Mouse (Mus musculus) right cerebral cortex, postnatal 36 days (tissue): Measurements from ENCODE around the gene Gpc6.

ENCODE experiments used
- DNase-seq, 2 experiments: peaks; one replicate each; pipeline ENCODE4 v3.0.0; 2022; ENCODE audit warnings: low spot score in 2 of 2, mixed read lengths in 1 of 2

The Gpc6 gene

DNA sequence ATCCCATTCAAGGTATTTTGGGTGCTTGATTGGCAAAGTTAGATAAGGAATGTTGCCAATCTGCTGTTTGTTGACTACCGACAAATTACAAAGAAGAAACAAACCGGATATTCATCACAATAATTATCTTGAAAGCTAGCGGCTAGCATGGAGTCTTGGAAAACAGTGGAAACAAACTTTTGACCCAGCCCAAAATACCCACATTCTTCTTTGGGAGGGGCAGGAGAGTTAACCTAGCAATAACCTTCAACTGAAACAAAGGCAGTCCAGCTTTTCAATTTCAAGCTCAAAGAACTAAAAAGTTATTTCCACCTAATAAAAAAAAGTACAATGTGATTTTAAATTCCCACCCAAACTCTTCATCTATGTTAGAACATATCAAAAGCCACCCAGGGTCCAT, 927.2 kb downstream of the Gpc6 start:
- DNase-seq: no peak

GRCm38 (mm10) chr14:117852842-117853241, 927.7 kb downstream of the Gpc6 start:
- no peak for DNase-seq

DNA sequence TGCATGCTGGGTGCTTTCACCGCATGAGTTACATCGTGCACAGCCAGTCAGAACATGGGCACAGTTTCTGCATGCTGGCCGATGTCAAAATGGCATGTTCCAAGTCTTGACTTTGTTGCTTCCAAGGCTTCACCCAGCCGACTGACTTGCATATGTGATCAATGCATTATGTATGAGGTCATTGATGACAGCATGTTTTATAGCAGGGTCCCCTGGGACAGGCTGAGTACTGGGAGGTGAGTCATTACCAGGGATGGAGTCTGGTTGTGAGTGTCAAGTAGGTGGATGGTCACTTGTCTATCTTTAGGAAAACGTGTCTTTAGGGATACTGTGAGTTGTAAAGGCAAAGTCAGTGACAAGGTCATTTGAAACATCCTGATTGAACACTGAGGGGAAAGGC, 929.4 kb downstream of the Gpc6 start:
- DNase-seq: no peak

GRCm38 (mm10) chr14:117871268-117871667, 946.2 kb downstream of the Gpc6 start:
- DNase-seq: no peak

GRCm38 (mm10) chr14:117879313-117879712, 954.2 kb downstream of the Gpc6 start:
- DNase-seq: no peak

GRCm38 (mm10) chr14:117881112-117881511, 956.0 kb downstream of the Gpc6 start:
- no peak for DNase-seq

GRCm38 (mm10) chr14:117882222-117882621, 957.1 kb downstream of the Gpc6 start:
- peak in 1 of 2 experiments; percentile 28 for DNase-seq

GRCm38 (mm10) chr14:117889653-117890052, 964.5 kb downstream of the Gpc6 start:
- DNase-seq: no peak

GRCm38 (mm10) chr14:117891426-117891825, 966.3 kb downstream of the Gpc6 start:
- DNase-seq: no peak

- DNase-seq: peak in 1 of 2 experiments; percentile 48
Observed at GRCm38 (mm10) chr14:117892026-117892425, 966.9 kb downstream of the Gpc6 start.

DNA sequence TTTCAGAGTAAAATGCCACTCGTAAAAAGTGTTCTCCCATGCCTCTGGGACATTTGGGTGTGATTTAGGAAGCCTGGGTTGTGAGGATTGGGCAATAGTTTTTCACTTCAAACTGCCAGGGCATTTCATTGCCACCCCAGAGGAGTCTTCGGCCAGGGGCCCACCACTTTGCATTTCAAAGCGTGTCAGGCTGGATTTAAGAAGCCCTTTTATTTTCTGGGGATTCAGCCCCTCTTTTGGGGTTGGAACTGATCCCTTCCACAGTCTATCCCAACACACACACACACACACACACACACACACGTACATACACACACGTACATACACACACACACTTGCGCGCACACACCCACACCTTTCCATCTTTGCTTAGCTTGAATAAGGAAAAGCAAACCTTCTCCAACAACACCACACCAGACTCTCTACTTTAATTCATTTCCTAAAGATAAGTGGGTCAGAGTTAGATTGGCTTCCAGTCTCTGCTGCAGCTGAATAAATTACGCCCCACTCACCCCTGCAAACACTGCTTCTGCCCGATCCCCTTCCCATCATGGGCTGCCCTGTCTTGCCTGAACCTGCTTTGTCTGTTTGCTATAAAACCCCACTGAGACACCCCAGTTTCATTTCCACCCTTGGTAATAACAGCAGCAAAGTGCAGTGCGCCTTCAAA, 969.9 kb downstream of the Gpc6 start:
- DNase-seq: no peak

GRCm38 (mm10) chr14:117895539-117895912, 970.4 kb downstream of the Gpc6 start:
- DNase-seq: peak; percentile 40 to 50

GRCm38 (mm10) chr14:117904300-117904699, 979.2 kb downstream of the Gpc6 start:
- DNase-seq: no peak

- no peak for DNase-seq
Observed at GRCm38 (mm10) chr14:117905701-117906100, 980.6 kb downstream of the Gpc6 start.

DNA sequence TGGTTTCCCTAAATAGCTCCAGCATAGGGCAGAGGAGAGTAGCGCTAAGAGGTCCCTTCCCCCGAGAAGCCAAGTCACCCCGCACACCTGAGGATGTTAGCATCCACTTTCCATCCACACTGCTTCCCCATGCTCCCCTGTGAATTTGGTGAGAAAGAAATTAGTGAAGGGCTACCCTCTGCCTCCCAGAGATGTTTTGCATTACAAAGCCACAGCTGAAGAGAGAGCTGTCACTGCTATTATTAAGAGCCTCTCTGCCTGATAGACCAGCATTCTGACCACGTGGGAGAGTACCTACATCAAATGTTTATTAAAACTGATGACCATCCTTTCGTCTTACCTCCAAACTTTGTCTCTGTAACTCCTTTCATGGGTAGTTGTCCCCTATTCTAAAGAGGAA, 981.2 kb downstream of the Gpc6 start:
- no peak for DNase-seq

DNA sequence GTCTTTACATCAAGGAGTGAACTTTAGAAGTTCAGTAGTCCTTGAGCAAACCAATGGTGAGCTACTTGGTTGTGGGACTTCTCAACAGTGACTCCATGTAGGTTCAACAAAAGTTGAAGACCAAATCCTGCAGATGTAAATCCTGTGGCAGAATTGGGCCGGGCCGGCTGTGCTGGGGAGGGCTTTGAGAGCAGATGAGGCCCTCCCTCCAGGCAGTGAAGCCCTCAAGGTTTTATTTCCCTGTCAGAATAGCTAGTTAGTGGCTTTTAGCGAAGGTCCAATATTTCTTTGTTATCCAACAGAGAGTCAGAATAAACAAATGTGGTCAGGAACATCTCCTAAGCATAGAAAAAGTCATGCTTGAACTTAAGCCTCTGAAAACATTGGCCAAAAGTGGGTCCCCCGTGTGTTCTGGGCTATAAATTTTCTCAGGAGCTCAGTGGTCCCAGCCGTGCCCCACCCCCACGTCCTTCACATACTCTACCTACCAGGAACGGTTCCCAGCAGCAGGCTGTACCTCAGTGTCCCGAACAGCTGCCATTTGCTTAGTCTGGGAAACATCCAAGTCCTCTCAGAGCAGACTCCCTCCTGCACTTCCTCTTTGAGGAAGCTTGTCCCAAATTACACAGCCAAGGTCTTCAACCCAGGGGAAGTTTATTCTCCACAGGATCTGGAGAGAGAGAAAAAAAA, 983.3 kb downstream of the Gpc6 start:
- DNase-seq: no peak

DNA sequence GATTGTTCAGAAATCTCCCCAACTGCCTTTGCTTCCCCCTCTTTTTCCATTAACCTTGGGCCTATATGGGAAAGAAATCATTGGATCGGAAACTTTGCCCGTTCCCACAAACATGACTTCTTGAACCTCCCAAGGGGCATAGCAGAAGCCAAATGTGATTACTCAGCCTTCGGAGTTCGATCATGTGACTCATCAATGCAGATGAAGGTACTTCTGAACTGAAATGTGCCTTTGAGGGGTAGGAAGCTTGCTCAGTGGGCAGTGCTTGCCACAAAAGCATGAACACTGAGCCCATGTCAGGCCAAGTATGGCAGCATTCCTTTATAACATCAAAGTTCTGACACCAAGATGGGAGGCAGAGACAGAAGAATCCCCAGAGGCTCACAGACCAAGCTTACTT, 983.9 kb downstream of the Gpc6 start:
- DNase-seq: no peak

- DNase-seq: no peak
Observed at GRCm38 (mm10) chr14:117910323-117910722, 985.2 kb downstream of the Gpc6 start.

DNA sequence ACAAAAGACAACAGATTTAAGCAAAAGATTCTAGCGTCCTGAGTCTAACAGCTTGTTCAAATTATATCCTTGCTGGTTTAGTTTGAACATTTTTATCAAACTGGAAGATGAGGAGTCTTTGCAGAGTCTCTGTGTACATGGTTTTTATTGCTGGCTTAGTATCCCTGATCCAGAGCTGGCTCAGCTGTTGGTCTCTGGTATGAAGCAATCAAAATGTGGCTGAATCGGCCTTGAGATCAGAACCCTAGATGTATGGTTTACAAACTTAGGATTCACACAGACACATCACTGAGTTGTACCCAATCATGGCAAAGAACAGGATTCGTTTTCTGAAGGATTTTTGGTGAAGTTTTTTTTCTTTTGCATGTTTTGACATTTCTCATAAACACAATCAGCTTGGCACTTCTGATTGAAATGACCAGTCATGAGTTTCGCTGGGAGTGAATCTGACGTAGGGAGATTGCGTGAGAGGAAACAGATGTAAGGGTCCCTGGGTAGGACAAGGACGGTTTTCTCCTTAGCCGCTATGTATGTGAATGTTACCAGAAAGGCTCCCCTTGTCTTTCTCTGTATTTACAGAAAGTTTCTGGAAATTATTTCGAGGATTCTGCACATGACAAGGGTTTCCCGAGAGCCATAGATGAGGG, 987.6 kb downstream of the Gpc6 start:
- DNase-seq: no peak

DNA sequence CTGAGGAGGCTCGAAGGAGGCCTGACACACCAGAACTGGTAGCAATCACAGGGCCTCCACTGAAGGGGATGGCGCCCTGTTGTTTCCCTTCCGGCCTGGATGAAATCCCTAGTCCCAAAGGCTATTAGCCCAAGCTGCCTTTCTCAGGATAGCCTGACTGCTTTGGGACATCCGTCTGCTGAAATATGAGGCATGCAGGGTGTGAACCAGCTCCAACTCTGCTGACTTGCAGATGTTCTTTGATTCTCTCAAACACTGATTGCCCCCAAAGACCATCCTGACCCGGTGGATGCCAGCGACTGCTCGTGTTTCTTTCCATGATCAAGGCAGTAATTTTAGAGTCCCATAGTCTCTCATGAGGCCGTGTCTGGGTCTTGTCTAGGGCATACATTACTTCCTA, 991.5 kb downstream of the Gpc6 start:
- DNase-seq: no peak

GRCm38 (mm10) chr14:117918724-117919123, 993.6 kb downstream of the Gpc6 start:
- DNase-seq: peak in 1 of 2 experiments; percentile 34

- DNase-seq: no peak
Observed at GRCm38 (mm10) chr14:117919612-117920011, 994.5 kb downstream of the Gpc6 start.

- no peak for DNase-seq
Observed at GRCm38 (mm10) chr14:117921393-117922014, 996.4 kb downstream of the Gpc6 start.
